Mouse (Mus musculus) cerebellum, adult 2 months (tissue): Measurements from ENCODE around the gene Piga.

Experiments
- CTCF ChIP-seq: fragments of 200-500 bp; IDR thresholded peaks from 2 replicates; pipeline ENCODE4 v1.5.1; 2011; ENCODE audit warnings: low read depth, mild to moderate bottlenecking, control low read depth, low read length, moderate library complexity, borderline replicate concordance; ENCODE audit not compliant: insufficient read depth
- POLR2A ChIP-seq: fragments of 200-500 bp; IDR thresholded peaks from 2 replicates; pipeline ENCODE4 v1.6.1; 2011; ENCODE audit warnings: low read length, control low read depth, borderline replicate concordance; ENCODE audit not compliant: insufficient read depth

GRCm38 (mm10) chrX:164398456-164398855 lies 21.1 kb upstream of the Piga start:
- TF ChIP-seq CTCF (no peak), POLR2A (no peak)
